Mouse (Mus musculus) lung, postnatal 0 days (tissue): ENCODE measurements around the gene Shroom1. TPM values are rescaled to one million over a fixed set of nuclear protein-coding genes. Genes with fewer than 3 reads are reported as not detected.
A peak's percentile ranks its signal among the peaks of the same experiment; 100 is the strongest.

ENCODE experiments used
- ATAC-seq: fragments of 200-750 bp; cut with Nextera tagmentation; 2 replicates; pipeline ENCODE4 v1.8.0; 2017; ENCODE audit warnings: moderate library complexity
- DNase-seq: peaks from one replicate; pipeline ENCODE4 v3.0.0-alpha.2; 2016; ENCODE audit warnings: low spot score
- H3K27ac ChIP-seq: fragments of 300-500 bp; sonication (generic); 2 replicates; pipeline ENCODE4 v1.5.1; 2014; ENCODE audit warnings: antibody characterized with exemption, mild to moderate bottlenecking, low read length, mixed read lengths
- H3K27me3 ChIP-seq: fragments of 300-500 bp; sonication (generic); replicated peaks from 2 replicates; pipeline ENCODE4 v1.6.1; 2014; ENCODE audit warnings: low read length, mixed read lengths; ENCODE audit not compliant: insufficient read depth
- H3K36me3 ChIP-seq: fragments of 300-500 bp; sonication (generic); 2 replicates; pipeline ENCODE4 v1.6.1; 2014; ENCODE audit warnings: low read length, mixed read lengths; ENCODE audit not compliant: insufficient read depth
- H3K4me1 ChIP-seq: fragments of 300-500 bp; sonication (generic); 2 replicates; pipeline ENCODE4 v1.6.1; 2014; ENCODE audit warnings: antibody characterized with exemption, low read depth, low read length, mixed read lengths; ENCODE audit not compliant: insufficient read depth
- H3K4me2 ChIP-seq: fragments of 300-500 bp; sonication (generic); replicated peaks from 2 replicates; pipeline ENCODE4 v1.6.1; 2014; ENCODE audit warnings: low read depth, mild to moderate bottlenecking, low read length, moderate library complexity, mixed read lengths
- H3K4me3 ChIP-seq: fragments of 300-500 bp; sonication (generic); 2 replicates; pipeline ENCODE4 v1.5.1; 2014; ENCODE audit warnings: low read depth, low read length
- H3K9ac ChIP-seq: fragments of 300-500 bp; sonication (generic); replicated peaks from 2 replicates; pipeline ENCODE4 v1.6.1; 2014; ENCODE audit warnings: low read depth, mild to moderate bottlenecking
- H3K9me3 ChIP-seq: fragments of 300-500 bp; sonication (generic); 2 replicates; pipeline ENCODE4 v1.6.1; 2016; ENCODE audit warnings: low read length, mixed read lengths
- CTCF ChIP-seq: IDR thresholded peaks from 2 replicates; pipeline ENCODE4 v1.5.1; 2016; ENCODE audit warnings: antibody characterized with exemption, mild to moderate bottlenecking
- EP300 ChIP-seq: IDR thresholded peaks from 2 replicates; pipeline ENCODE4 v1.6.1; 2016; ENCODE audit warnings: antibody characterized with exemption, mild to moderate bottlenecking, control low read depth
- WGBS: fragments of 180-500 bp; shearing (Covaris S2); extraction: QIAGEN DNeasy Blood & Tissue Kit; methylation state at CpG from one replicate; pipeline ENCODE4 v1.1.7; 2014; 5-methylcytosine and 5-hydroxymethylcytosine counted together
- polyA plus RNA-seq: library from polyadenylated mRNA; unstranded; fragments of >200 nt; fragmentation: Nextera tagmentation; extraction: Ambion mirVana; gene quantifications from 2 replicates; pipeline ENCODE4 v1.2.1, GENCODE M21; 2015

The Shroom1 gene
- polyA plus RNA-seq, 1 experiment from 2014 or later, result 0.88 TPM

DNA sequence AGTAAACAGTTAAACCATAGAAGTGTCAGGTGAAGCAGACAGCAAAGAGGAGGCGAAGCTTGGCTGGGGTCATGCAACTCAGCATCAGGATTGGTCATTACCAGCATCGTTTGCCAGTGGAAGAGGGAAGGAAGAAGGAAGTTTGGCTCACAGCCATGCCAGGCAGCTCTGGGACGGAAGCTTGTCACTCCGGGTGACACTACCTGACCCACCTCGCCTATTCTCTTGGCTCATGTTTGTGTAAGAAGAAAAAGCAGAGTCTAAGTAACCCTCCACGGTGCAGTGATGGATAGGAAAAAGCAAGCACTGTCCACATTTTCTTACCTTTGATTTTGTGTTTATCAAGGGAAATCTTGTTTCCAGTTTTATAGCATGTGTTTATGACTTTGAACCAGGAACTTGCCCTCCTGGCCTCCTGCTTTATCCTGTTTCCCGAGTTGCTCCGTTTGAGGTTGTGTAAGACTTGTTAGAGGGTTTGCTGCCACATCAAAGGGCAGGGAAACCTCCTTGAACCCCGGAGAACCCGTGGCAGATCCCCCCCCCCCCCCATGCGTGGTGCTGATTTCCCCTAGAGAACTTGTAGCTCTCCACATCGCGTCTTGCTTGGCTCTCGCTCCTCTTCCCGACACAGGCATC lies 6.8 kb upstream of the Shroom1 start:
- Histone ChIP-seq H3K4me2 (no peak overlapping the region), H3K9ac (no peak overlapping the region), H3K9me3 (no peaks in the 10 kb centered on the region), H3K4me3 (no peak overlapping the region), H3K4me1 (0 out of 2 replicates have a peak, but pooled peaks cover 2% of the 10 kb centered on the region), H3K27ac (no peak overlapping the region), H3K36me3 (no peaks in the 10 kb centered on the region), H3K27me3 (no peaks in the 10 kb centered on the region)
- TF ChIP-seq CTCF (no peak), EP300 (no peak)
- no peak for ATAC-seq
- 14% methylated on average over 15 of the region's 15 CpGs for WGBS
- DNase-seq, result no peak

DNA sequence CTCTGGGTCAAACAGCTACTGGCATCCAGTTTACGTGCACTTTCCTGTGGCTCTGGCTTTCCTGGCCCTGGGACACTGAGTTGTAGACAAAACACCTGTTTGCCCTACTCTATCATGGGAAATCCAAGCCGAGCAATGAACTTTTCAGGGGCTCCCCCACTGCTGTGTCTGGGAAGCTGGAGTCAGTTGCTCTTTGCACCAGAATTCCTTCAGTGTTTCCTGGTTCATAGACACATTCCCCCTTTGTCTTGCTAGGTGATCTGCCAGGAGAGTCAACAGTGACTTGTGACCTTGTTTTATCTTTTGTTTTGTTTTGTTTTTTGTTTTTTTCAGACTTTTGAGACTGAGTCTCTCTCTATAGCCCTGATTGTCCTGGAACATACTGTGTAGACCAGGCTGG lies 5.6 kb upstream of the Shroom1 start:
- H3K9ac ChIP-seq, result no peak overlapping the region
- no peak for ATAC-seq

DNA sequence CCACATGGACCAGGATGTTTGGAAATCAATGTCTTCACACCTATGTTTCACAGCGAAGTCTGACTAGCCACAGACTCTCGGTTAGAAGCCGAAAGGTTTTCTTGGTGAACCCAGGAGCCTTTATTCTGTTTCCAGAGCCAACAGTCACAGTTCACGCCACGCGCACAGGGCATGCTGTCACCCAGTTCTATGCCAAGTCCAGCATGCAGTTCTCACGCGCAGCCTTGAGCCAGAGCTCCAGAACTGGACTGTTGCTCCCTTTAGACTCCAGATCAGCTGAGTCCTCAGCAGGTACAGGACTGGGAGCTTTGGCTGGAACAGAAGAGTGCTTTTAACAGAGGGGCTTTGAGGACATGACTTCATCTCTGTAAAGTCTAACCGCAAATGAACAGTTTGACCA lies 4.6 kb upstream of the Shroom1 start:
- ATAC-seq (no peak), DNase-seq (no peak)
- no peaks in the 10 kb centered on the region for H3K36me3 ChIP-seq
- no peak overlapping the region for H3K4me2 ChIP-seq
- H3K4me3 ChIP-seq, result no peak overlapping the region
- H3K9me3 ChIP-seq, result no peaks in the 10 kb centered on the region
- 94% methylated on average over 9 of the region's 9 CpGs for WGBS
- 0 out of 2 replicates have a peak, but pooled peaks cover 2% of the 10 kb centered on the region for H3K4me1 ChIP-seq
- H3K27me3 ChIP-seq, result no peaks in the 10 kb centered on the region
- no peak for TF ChIP-seq EP300
- TF ChIP-seq CTCF, result no peak
- H3K9ac ChIP-seq, result no peak overlapping the region
- H3K27ac ChIP-seq, result no peak overlapping the region

More for the DNA sequence above, 5.6 kb upstream of the Shroom1 start:
- no peaks in the 10 kb centered on the region for H3K27me3 ChIP-seq
- no peak overlapping the region for H3K4me2 ChIP-seq
- WGBS, result 46% methylated on average over 2 of the region's 2 CpGs
- TF ChIP-seq CTCF (no peak), EP300 (no peak)
- no peaks in the 10 kb centered on the region for H3K9me3 ChIP-seq
- H3K36me3 ChIP-seq, result no peaks in the 10 kb centered on the region
- 0 out of 2 replicates have a peak, but pooled peaks cover 2% of the 10 kb centered on the region for H3K4me1 ChIP-seq
- no peak for DNase-seq
- no peak overlapping the region for H3K27ac ChIP-seq
- H3K4me3 ChIP-seq, result no peak overlapping the region

DNA sequence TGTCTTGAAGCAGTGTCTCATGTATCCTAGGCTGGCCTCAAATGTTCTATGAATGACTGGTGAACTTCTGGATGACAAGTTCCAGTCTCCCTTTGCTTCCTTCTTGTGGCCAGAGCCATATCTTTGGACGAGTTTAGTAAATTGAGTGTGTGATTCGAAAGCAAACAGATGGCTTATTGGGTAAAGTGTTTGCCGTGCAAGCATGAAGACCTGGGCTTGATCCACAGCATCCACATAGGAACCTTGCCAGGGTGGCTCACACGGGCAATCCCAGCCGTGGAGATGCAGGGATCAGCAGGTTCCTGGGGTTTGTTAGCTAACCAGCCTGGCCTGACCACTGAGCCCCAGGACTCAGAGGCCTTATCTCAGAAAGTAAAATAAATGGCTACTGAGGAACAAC lies 4.0 kb upstream of the Shroom1 start:
- no peak overlapping the region for H3K4me3 ChIP-seq
- H3K27me3 ChIP-seq, result no peaks in the 10 kb centered on the region
- no peak overlapping the region for H3K27ac ChIP-seq
- no peak overlapping the region for H3K4me2 ChIP-seq
- no peak for DNase-seq
- TF ChIP-seq CTCF (no peak), EP300 (no peak)
- H3K9me3 ChIP-seq, result no peaks in the 10 kb centered on the region
- H3K4me1 ChIP-seq, result 0 out of 2 replicates have a peak, but pooled peaks cover 2% of the 10 kb centered on the region
- H3K9ac ChIP-seq, result no peak overlapping the region
- ATAC-seq, result no peak
- WGBS, result 65% methylated on average over 5 of the region's 5 CpGs
- no peaks in the 10 kb centered on the region for H3K36me3 ChIP-seq

DNA sequence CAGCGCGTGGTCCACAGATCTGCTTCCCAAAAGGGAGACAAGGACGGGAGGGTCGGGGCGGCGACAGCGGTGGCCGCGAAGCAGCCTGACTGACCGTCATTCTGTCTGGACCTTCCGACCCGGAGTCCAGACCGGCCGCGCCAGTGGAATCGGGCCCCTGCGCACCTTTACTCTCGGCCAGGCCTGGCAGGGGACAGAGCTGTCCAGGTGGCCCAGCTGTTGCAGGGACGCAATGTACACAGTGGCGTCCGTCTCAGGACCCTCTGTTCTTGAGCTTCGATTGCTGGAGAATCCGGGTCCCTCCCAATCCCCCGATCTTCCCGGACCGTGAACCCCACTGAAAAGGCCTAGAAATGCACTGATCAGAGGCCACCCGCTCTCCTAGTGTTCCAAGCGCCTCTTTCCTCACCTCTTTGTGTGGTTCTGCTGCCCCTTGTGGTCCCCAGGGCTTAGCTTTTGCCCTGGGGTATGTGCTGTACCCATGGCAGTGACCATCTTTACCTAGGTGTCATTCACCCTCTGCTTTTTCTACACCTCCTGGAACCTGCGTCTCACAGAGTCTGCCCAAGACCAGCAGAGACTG lies 458 bp downstream of the Shroom1 start:
- Histone ChIP-seq H3K27ac (0 out of 2 replicates have a peak overlapping the region, but pooled peaks have one; percentile 10), H3K9me3 (no peaks in the 10 kb centered on the region), H3K4me1 (no peaks in the 10 kb centered on the region), H3K4me2 (peak overlapping the region; percentile 91), H3K27me3 (0 out of 2 replicates have a peak, but pooled peaks cover 3% of the 10 kb centered on the region), H3K36me3 (no peaks in the 10 kb centered on the region), H3K4me3 (peak overlapping the region; percentile 49), H3K9ac (0 out of 2 replicates have a peak overlapping the region, but pooled peaks have one; percentile 23)
- ATAC-seq (peak; percentile 42), DNase-seq (no peak)
- TF ChIP-seq EP300, result no peak
- TF ChIP-seq CTCF, result peak; percentile 55
- 8% methylated on average over 28 of the region's 29 CpGs for WGBS

DNA sequence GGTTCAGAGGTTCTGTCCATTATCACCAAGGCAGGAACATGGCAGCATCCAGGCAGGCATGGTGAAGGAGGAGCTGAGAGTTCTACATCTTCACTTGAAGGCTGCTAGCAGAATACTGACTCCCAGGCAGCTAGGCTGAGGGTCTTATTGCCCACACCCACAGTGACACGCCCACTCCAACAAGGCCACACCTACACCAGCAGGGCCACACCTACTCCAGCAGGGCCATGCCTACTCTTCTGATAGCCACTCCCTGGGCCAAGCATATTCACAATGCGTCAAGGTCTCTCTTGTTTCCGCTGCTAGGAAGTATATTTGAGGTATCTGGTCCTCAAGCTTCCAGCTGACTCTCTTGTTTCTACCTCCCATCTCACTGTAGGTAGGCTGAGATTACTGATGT lies 2.0 kb downstream of the Shroom1 start:
- Histone ChIP-seq H3K4me2 (no peak overlapping the region), H3K27ac (no peak overlapping the region), H3K27me3 (peaks cover 12% of the 10 kb centered on the region), H3K36me3 (no peaks in the 10 kb centered on the region), H3K4me3 (no peak overlapping the region), H3K4me1 (peaks cover 8% of the 10 kb centered on the region; the same call in 1 of the 2 replicates), H3K9ac (no peak overlapping the region), H3K9me3 (no peaks in the 10 kb centered on the region)
- TF ChIP-seq CTCF (no peak), EP300 (no peak)
- ATAC-seq (no peak), DNase-seq (no peak)
- WGBS, result 55% methylated on average over 3 of the region's 3 CpGs
